Mouse (Mus musculus): ENCODE measurements around the gene Rpl7a. TPM values are rescaled to one million over a fixed set of nuclear protein-coding genes. Genes with fewer than 3 reads are reported as not detected.

The Rpl7a gene
- total RNA-seq, 1 experiment: 3,070 TPM

GRCm38 (mm10) chr2:26901834-26902400, 8.6 kb upstream of the Rpl7a start:
- Histone ChIP-seq H3K9me3 (ENCODE audit: control insufficient read depth, insufficient read depth, low read depth, low read length) (no peaks in the 10 kb centered on the region), H3K9ac (ENCODE audit: insufficient read depth, low read depth, low read length, poor library complexity, severe bottlenecking) (peak overlapping the region; percentile 92), H3K4me1 (ENCODE audit: control insufficient read depth in 2 of 2, insufficient read depth in 2 of 2, low read length in 2 of 2, poor library complexity in 1 of 2) (peaks cover 0 to 8% of the 10 kb centered on the region in 2 experiments; a peak in 1 of 4 replicates), H3K4me3 (ENCODE audit: insufficient read depth in 1 of 2, low read depth in 1 of 2, low read length in 2 of 2, poor library complexity in 1 of 2, severe bottlenecking in 1 of 2) (peak overlapping the region; percentile 83 to 85), H3K27ac (ENCODE audit: insufficient read depth, low read depth, low read length, poor library complexity, severe bottlenecking) (no peak overlapping the region), H3K36me3 (ENCODE audit: control insufficient read depth, insufficient read depth, low read length, poor library complexity, severe bottlenecking) (peaks cover 48% of the 10 kb centered on the region)
- TF ChIP-seq ZNF384 (IDR thresholded peaks at IDR 0.05; ENCODE audit: low read depth, low read length): no peak
- TF ChIP-seq ZC3H11A (IDR thresholded peaks at IDR 0.05; ENCODE audit: borderline replicate concordance, low read depth, low read length): no peak
- no peak for TF ChIP-seq MAFK (IDR thresholded peaks at IDR 0.05; ENCODE audit: insufficient read depth, low read depth, low read length)
- no peak for TF ChIP-seq CHD2 (IDR thresholded peaks at IDR 0.05; ENCODE audit: low read depth, low read length)
- no peak for TF ChIP-seq HCFC1 (IDR thresholded peaks at IDR 0.05; ENCODE audit: borderline replicate concordance, insufficient read depth, low read length)
- in situ Hi-C loops (cut with MboI; ENCODE audit: low sequenced_read_pairs in 2 of 2, unreplicated experiment in 2 of 2): loop anchor here in 1 of 2 experiments (25.0 kb wide), 1 partner anchor 465 kb away; the partner anchor contains the start of gene Sec16a
- DNase-seq (ENCODE audit: low read depth, low spot score): no peak

DNA sequence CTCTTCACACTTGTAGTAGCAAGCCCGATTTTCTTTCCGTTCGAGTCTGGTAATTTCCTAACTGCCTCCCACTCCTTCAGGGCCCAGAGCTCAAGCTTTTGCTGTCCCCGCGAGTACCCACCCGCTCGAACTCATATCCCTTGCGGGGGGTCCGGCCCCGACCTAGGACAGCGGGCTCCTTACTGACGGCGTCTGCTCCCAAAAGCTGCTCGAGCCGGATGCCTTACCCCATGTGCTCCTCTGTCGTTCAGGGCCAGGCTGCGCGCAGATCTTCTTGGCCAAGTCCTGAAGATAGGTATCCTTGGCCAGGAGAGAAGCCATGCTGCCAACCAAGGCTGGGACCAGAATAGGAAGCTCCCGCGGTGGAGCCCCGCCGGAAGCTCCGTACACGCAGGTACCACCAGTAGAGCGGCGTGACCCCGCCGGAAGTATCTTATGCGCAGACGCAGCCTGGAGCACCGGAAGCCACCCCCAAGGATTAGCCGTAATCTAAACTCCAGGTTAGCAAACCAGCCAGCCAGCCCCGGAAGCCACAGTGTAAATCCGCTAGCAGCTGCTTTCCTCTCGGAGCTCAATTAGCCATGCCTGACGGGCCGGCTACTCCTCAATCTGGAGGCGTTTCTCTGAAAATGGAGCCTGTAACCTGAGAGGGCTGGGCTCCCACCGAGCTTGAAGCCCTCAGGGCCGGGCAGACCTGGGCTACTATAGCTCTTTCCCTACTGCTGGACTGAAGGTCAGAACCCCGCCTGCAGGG, 7.9 kb upstream of the Rpl7a start, which contains the start of gene Surf6:
Gene Surf6, minus strand, starts transcription at position 413 of the 754 bp plus-strand sequence.
- Histone ChIP-seq H3K4me1 (ENCODE audit: control insufficient read depth in 2 of 2, insufficient read depth in 2 of 2, low read length in 2 of 2, poor library complexity in 1 of 2) (peaks cover 0 to 8% of the 10 kb centered on the region in 2 experiments; a peak in 1 of 4 replicates), H3K27ac (ENCODE audit: insufficient read depth, low read depth, low read length, poor library complexity, severe bottlenecking) (peak within 1 kb of the TSS; percentile 75), H3K36me3 (ENCODE audit: control insufficient read depth, insufficient read depth, low read length, poor library complexity, severe bottlenecking) (peaks cover 47% of the 10 kb centered on the region), H3K9me3 (ENCODE audit: control insufficient read depth, insufficient read depth, low read depth, low read length) (no peaks in the 10 kb centered on the region), H3K4me3 (ENCODE audit: insufficient read depth in 1 of 2, low read depth in 1 of 2, low read length in 2 of 2, poor library complexity in 1 of 2, severe bottlenecking in 1 of 2) (peak within 1 kb of the TSS; percentile 83 to 85), H3K9ac (ENCODE audit: insufficient read depth, low read depth, low read length, poor library complexity, severe bottlenecking) (peak within 1 kb of the TSS; percentile 92)
- in situ Hi-C loops (cut with MboI; ENCODE audit: low sequenced_read_pairs in 2 of 2, unreplicated experiment in 2 of 2): loop anchor here in 1 of 2 experiments (25.0 kb wide), 1 partner anchor 465 kb away; the partner anchor contains the start of gene Sec16a
- peak; percentile 94 for DNase-seq (ENCODE audit: low read depth, low spot score)
- TF ChIP-seq ZC3H11A (IDR thresholded peaks at IDR 0.05; ENCODE audit: borderline replicate concordance, low read depth, low read length) (no peak), ZNF384 (IDR thresholded peaks at IDR 0.05; ENCODE audit: low read depth, low read length) (no peak), CHD2 (IDR thresholded peaks at IDR 0.05; ENCODE audit: low read depth, low read length) (0 out of 2 replicates have a peak, but pooled peaks have one; percentile 33), MAFK (IDR thresholded peaks at IDR 0.05; ENCODE audit: insufficient read depth, low read depth, low read length) (no peak), HCFC1 (IDR thresholded peaks at IDR 0.05; ENCODE audit: borderline replicate concordance, insufficient read depth, low read length) (peak; percentile 83)

GRCm38 (mm10) chr2:26903311-26903710, 7.3 kb upstream of the Rpl7a start:
- H3K27ac ChIP-seq (ENCODE audit: insufficient read depth, low read depth, low read length, poor library complexity, severe bottlenecking): peak overlapping the region; percentile 41; the same call in 1 of the 2 replicates
- in situ Hi-C loops (cut with MboI; ENCODE audit: low sequenced_read_pairs in 2 of 2, unreplicated experiment in 2 of 2): loop anchor here in 1 of 2 experiments (25.0 kb wide), 1 partner anchor 466 kb away; the partner anchor contains the start of gene Sec16a

GRCm38 (mm10) chr2:26905936-26906335, 4.6 kb upstream of the Rpl7a start:
- in situ Hi-C loops (cut with MboI; ENCODE audit: low sequenced_read_pairs in 2 of 2, unreplicated experiment in 2 of 2): loop anchor here in 1 of 2 experiments (25.0 kb wide), 1 partner anchor 469 kb away; the partner anchor contains the start of gene Sec16a
- Histone ChIP-seq H3K36me3 (ENCODE audit: control insufficient read depth, insufficient read depth, low read length, poor library complexity, severe bottlenecking) (peaks cover 33% of the 10 kb centered on the region), H3K27ac (ENCODE audit: insufficient read depth, low read depth, low read length, poor library complexity, severe bottlenecking) (no peak overlapping the region), H3K4me3 (ENCODE audit: insufficient read depth in 1 of 2, low read depth in 1 of 2, low read length in 2 of 2, poor library complexity in 1 of 2, severe bottlenecking in 1 of 2) (no peak overlapping the region), H3K9ac (ENCODE audit: insufficient read depth, low read depth, low read length, poor library complexity, severe bottlenecking) (no peak overlapping the region), H3K9me3 (ENCODE audit: control insufficient read depth, insufficient read depth, low read depth, low read length) (no peaks in the 10 kb centered on the region), H3K4me1 (ENCODE audit: control insufficient read depth in 2 of 2, insufficient read depth in 2 of 2, low read length in 2 of 2, poor library complexity in 1 of 2) (peaks cover 0 to 9% of the 10 kb centered on the region in 2 experiments; a peak in 1 of 4 replicates)
- DNase-seq (ENCODE audit: low read depth, low spot score): no peak
- no peak for TF ChIP-seq ZC3H11A (IDR thresholded peaks at IDR 0.05; ENCODE audit: borderline replicate concordance, low read depth, low read length)
- no peak for TF ChIP-seq MAFK (IDR thresholded peaks at IDR 0.05; ENCODE audit: insufficient read depth, low read depth, low read length)
- no peak for TF ChIP-seq CHD2 (IDR thresholded peaks at IDR 0.05; ENCODE audit: low read depth, low read length)
- TF ChIP-seq HCFC1 (IDR thresholded peaks at IDR 0.05; ENCODE audit: borderline replicate concordance, insufficient read depth, low read length): no peak

More at GRCm38 (mm10) chr2:26903311-26903710, 7.3 kb upstream of the Rpl7a start:
- Histone ChIP-seq H3K4me3 (ENCODE audit: insufficient read depth in 1 of 2, low read depth in 1 of 2, low read length in 2 of 2, poor library complexity in 1 of 2, severe bottlenecking in 1 of 2) (peak overlapping the region; percentile 54 to 67), H3K4me1 (ENCODE audit: control insufficient read depth in 2 of 2, insufficient read depth in 2 of 2, low read length in 2 of 2, poor library complexity in 1 of 2) (peaks cover 0 to 8% of the 10 kb centered on the region in 2 experiments; a peak in 1 of 4 replicates), H3K9ac (ENCODE audit: insufficient read depth, low read depth, low read length, poor library complexity, severe bottlenecking) (peak overlapping the region; percentile 41; the same call in 1 of the 2 replicates), H3K9me3 (ENCODE audit: control insufficient read depth, insufficient read depth, low read depth, low read length) (no peaks in the 10 kb centered on the region), H3K36me3 (ENCODE audit: control insufficient read depth, insufficient read depth, low read length, poor library complexity, severe bottlenecking) (peaks cover 48% of the 10 kb centered on the region)
- DNase-seq (ENCODE audit: low read depth, low spot score): no peak
- no peak for TF ChIP-seq ZNF384 (IDR thresholded peaks at IDR 0.05; ENCODE audit: low read depth, low read length)
- no peak for TF ChIP-seq MAFK (IDR thresholded peaks at IDR 0.05; ENCODE audit: insufficient read depth, low read depth, low read length)
- TF ChIP-seq CHD2 (IDR thresholded peaks at IDR 0.05; ENCODE audit: low read depth, low read length): no peak
- no peak for TF ChIP-seq ZC3H11A (IDR thresholded peaks at IDR 0.05; ENCODE audit: borderline replicate concordance, low read depth, low read length)
- no peak for TF ChIP-seq HCFC1 (IDR thresholded peaks at IDR 0.05; ENCODE audit: borderline replicate concordance, insufficient read depth, low read length)
